Mouse (Mus musculus): ENCODE measurements around the gene Ifrd2. TPM values are rescaled to one million over a fixed set of nuclear protein-coding genes. Genes with fewer than 3 reads are reported as not detected.

Gene Ifrd2
- total RNA-seq, 2 experiments from 2014 or later: 44.6 to 49.7 TPM

DNA sequence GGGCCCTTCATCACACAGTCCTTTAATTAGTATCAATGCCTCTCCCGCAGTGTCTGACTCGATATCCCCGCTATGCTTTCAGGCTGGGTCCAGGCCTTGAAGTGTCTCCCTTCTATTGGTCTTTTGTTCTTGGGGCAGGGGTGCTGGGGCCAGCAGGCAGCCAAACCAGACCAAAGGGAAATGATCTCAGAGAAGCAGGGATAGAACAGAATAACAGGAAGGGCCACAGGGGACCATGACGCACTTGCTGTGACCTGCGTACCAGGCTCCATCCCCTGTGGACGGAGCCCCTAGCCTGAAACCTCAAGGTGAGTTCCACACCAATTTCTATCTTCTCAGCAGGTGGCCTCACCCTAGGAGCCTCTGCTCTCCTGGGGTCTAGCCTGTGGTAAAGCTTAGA is 30.7 kb downstream of the Ifrd2 start:
- no peak for DNase-seq (ENCODE audit: low spot score)

DNA sequence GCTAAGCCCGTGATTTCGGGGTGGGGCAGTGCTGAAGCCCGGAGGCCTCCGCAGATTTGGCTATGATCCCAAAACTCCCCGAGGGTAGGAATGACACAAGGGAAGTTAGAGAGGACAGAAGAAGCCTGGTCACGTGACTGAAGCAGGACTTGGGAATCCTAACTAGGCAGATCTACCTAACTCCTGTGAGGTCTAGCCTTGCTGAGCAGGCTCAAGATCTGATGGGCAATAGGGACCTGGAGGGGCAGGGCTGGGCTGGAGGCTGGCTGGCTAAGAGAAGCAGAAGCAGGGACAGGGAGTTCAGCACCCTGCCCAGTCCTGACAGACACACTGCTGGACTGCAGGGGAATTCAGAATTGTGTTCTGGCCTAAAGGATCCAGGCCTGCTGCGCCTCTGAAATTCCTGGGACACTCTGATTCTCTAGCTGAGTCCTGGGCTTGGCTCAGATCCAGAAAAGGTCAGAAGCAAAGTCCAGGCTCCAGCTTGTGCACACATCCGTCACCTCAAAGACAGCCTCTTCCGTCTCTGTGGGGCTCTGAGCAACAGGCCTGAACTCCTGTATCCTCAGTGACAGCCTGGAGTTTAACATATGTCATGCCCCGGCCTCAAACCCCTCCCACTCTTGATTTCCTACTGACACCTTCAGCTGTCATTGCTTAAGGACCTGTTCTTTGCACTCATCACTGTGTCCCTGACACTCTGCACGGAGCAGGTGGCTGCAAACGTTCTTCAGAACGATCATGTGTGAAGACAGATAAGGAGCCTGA is 31.5 kb downstream of the Ifrd2 start:
- DNase-seq (ENCODE audit: low spot score): peak; percentile 63

DNA sequence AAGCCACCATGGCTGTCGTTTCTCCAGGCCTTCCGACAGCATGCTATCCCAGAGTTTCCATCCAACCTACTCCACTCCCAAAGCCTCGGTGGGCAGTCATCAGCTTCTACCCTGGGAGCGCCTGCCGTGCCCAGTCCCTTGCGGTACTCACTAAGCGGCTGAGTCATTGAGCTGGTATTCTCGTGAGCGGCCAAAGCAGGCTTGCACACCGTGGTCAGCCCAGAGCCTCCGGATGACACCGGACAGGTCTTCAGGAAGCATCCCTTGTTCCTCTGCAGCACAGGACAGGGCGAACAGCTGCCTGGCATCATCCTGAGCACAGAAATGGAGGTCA is 32.1 kb downstream of the Ifrd2 start:
- no peak for DNase-seq (ENCODE audit: low spot score)

DNA sequence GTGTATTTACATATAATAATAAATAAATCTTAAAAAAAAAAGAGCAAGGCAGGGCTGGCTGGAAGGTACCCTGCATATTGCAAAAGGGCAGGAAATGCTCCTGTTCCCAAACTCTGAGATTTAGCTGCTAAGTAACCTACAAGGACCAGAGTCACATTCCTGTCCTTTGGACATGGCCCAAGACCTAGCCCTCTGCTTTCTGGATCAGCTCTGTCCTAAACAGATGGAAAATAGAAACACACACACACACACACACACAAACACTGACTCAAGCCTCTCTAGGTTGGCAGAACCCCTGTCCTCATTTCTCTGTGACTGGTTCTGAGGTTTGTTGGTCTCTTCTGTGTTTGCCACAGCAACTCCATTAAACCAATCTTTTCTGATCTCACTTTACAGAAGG is 33.5 kb downstream of the Ifrd2 start:
- no peak for DNase-seq (ENCODE audit: low spot score)

DNA sequence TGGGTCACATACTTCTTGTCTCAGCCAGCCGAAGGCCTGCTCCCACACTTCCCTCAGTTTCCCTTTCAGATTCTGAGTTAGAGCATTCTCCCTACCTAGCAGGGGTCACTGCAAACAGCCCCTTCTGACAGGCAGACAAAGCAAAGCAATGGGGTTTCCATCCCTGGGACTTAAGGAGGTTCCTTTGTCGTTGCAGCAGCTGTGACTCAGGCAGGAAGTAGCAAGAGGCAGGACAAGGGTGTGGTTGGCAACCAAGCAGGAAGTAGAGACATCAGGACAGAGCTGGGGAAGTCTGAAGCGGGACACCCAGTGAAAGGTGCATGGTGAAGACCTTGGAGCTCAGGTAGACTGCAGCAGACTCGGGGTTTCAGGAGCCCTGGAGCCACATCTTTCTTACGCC is 37.1 kb downstream of the Ifrd2 start:
- DNase-seq (ENCODE audit: low spot score): no peak

DNA sequence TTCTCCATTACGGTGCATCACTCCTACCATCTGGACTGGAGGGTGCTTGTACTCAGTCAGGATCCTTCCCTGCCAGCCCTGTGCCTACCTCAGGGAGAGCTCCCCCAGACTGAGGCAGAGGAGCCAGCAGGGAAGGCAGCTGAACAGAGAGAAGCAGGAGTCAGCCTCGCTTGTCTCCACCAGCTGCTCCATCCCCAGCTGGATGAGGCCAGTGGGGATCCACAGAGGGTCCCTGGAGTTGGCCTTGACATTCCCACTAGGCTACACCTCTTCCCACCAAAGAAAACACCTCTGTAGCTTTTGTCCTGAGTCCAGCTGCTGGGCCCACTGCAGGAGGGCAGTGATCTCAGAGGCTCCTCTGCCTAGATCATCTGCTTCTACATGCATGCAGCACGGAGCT is 37.5 kb downstream of the Ifrd2 start:
- DNase-seq (ENCODE audit: low spot score): no peak

DNA sequence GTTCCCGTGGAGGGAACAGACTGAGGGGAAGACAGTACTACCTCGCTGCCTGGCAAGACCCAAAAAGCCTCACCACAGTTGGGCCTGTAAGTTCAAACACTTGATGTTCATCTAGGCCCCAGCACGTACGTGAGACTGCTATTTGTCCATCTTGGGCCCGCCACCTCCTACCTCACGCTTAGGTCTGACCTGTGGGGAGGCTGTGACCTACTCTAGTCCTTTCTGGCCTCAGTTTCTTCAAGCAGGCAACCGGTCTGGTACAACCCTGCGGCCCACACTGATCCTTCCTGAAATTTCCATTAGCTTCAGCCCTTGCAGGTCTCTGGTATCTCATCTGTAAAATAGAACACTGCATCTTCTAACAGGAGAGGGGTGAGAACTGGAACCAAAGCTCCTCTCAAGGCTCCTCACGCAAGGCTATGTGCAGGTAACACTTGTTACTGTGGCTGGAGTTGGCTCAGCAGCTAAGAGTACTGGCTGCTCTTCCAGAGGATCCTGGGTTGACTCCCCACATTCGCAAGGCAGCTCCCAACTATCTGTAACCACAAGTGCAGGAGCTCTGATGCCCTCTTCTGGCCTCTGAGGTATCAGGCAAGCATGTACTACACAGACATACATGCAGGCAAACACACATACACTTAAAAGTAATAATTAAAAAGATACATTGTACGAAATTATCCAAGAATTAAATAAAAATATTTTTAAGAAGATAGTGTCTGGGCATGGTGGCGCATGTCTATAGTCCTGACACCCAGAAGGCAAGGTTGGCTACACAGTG is 38.1 kb downstream of the Ifrd2 start:
- no peak for DNase-seq (ENCODE audit: low spot score)

DNA sequence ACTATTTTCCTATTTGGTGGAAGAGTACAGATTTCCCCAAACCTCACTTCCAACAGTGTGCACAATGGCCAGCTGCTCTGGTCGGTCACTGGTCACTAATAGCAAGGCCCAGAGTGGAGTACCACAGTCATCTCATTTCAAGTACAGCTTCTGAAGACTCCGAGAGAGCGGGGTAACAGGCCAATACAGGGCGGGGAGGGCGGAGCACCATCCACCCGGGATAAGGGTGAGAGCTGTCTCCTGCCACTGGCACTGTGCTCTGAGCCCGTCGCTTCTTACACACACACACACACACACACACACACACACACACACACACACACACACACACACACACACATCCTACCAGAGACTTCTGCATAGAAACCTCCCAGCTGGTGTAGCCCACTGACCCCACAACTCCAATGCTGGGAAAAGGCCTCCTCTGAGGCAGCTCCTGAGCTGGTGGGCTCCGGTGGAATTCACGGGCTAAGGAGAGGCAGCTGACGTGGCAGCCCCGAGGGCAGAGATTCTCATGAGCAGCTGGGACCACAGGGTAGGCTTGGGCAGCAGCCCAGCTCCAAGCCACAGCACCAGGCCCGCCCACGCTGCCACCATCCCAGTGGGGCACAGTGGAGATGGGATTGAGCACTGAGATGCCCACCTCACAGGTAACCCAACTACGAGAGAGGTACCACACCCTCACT is 38.9 kb downstream of the Ifrd2 start:
- DNase-seq (ENCODE audit: low spot score): no peak

DNA sequence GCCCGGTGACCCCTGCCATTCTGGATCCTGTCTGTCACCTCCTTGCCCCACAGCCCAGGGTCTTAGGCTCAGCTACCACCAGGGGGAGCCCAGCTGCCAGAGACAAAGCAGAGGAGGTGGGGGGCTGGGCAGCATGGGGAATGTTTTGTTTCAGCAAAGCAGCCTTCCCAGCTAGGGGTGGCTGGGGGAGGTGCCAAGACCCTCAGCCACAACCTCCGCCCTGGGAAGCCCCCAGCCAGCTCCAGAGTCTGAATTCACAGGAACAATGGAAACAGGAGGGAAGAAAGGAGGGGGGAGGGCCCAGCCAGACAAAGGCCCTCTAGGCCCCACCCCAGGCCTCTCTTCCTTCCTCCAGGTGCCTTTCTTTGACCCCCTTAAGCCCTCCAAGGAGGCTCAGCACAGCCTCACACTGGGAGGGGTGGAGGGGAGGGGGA is 39.4 kb downstream of the Ifrd2 start:
- peak; percentile 80 for DNase-seq (ENCODE audit: low spot score)

DNA sequence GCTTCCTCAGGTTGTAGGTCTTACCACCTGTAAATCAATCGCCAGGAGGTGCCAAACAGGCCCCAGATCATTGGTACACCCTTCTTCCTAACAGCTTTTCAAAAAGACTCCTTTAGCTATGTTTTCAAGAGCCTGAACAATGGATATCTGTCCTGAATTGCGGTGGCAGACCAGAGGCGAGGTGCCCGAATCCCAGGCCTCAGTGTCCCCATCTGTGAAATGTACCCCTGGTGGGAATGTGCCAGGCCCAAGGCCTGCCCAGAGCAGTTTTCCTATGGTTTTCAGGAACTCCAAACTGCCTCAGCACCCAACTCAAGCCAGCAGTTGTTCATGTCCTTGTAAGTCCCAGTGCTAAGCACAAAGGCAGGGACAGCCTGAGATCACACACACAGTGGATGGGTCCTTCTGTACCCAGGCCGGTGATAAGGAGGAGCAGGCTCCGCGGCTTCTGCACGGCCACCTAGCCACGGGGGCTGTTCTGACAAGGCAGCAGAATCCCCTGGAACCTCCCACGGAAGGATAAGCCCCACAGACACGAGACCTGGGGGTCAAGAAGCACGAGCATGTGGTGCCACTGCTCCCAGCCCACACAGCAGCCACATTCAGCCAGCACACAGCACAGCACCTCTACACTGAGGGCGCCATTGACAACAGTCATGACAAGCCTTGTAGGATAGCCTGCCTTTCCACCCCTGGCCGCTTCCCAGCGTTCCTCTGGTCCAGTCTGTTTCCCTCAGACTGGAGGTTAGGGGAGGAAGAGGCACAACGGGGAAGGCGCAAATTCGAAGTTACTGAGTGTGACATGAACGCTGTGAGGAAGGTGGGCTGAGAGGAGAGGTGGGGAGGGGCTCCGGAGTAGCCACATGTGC is 40.2 kb downstream of the Ifrd2 start:
- no peak for DNase-seq (ENCODE audit: low spot score)

DNA sequence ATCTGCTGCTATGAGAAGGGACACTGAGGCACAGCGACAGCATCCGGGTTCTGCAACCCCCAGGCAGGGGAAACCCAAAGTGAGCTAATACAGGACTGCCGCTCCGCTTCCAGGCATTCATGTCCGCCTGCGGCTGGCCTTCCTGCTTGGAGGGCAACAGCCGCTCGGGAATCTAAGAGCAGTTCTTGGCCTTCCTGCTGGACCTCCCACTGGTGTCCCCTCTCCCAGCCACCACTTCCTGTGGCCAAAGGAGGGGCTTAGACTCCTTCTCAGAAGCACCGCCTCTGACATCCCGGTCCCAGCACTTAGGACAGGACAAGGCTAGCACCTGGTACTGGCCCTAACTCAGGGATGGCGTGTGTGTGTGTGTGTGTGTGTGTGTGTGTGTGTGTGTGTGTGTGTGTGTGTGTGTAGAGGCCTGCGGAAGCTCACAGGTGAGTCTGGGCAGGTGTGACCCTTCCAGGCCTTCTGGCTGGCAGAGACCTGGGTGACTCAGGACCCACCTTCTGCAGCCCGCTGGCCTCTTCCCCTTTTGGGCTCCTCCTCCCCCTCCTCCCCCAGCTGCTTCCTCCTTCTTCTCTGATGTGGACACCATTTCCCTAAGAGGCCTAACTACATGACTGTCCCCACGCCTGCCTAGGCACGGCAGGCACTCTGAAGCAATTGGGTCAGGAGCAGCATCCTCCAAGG is 41.4 kb downstream of the Ifrd2 start:
- DNase-seq (ENCODE audit: low spot score): no peak

DNA sequence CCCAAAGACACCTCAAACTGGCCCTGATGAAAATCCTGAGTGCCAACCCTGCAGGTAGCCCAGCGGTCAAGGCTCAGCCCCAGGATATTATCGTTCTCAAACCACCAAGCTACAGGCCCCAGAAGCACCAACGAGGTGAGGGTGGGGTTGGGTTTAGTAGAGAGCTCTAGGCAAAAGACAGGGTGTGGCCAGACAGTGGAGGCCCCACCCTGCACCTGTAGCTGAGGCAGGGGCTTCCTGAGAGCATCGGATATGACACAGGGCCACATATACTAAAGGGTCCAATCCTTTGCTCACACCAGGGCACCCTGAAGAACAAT is 41.9 kb downstream of the Ifrd2 start:
- no peak for DNase-seq (ENCODE audit: low spot score)

DNA sequence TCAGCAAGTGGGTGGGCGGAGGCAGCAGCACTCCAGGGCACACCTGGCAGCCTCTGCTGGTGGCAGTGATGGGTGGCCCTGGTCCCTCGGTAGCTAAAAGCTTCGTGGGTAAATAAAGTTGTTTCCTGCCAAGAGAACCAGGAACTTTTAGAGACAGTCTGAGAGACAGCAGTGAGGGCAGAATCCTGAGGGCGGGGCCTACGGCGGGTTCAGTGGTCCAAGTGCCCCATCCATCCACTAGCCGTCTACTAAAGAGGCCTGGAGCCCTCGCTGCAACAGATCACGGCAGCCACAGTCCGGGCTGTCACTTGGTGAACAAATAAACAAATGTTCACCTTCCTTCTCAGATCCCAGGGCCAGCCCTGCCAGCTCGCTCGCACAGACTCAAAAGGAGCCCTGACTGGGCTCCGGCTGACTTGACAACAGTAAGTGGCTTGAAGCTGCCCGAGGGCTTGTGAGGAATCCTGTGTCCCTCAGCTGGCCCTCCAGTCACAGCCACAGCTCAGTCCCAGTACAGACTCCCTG is 42.5 kb downstream of the Ifrd2 start:
- DNase-seq (ENCODE audit: low spot score): no peak

DNA sequence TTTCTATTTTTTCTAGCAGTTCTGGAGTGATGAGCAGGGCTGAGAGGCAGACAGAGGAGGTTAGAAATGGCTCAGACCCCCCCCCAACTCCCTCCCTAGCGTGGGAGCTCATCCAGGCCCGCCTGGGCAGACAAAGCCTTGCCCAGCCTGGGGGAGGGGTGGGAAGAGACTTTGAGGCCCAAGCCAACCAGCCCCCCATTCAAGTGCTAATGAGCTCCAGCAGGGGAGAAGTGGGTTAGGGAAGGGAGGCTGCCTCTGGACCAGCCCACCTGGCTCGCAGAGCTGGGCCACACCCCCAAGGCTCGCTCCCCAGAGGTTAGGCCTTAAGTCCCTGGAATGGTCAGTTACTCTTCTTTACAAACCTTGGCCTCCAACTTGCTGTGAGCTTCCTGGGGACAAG is 43.1 kb downstream of the Ifrd2 start:
- no peak for DNase-seq (ENCODE audit: low spot score)

DNA sequence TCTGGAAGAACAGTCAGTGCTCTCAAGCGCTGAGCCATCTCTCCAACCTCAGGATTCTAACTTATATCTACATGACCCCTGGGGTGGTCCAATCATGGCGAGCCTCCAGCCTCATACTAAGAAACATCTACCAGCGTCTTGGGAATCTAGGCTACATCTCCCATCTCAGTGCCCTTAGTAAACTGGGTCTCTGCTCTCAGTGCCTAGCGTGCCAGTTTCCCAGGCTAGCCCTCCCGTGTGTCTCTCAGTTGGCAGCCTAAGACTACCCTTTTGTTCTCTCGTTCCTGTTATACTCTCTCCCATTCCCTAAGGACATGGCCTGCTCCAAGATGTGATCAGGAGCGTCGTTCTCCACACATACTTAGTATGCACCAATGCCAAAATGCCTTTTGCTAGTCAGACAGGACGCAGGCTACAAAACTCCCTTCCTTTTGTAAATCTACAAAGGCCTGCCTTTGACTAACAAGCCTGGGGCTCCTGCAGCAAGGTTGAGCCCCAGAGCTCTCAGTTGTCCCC is 43.9 kb downstream of the Ifrd2 start:
- DNase-seq (ENCODE audit: low spot score): no peak

DNA sequence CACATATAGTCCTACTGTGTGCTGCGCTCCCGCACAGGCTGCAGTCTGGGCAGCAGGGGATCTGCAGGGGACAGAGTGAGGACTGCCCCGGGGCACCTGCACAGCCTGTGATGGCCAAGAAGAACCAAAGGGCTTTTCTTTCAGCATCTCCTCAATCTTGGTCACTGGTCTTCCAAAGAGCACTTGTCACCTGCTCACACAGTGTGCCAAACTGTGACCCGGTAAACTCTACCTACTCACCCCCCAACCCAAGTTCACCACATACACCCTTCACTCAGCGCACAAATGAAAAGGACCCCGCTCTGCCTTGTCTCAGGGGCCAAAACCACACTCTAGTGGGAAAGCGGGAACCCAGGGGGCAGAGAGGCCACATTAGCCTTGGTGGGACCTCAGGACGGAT is 44.4 kb downstream of the Ifrd2 start:
- no peak for DNase-seq (ENCODE audit: low spot score)

DNA sequence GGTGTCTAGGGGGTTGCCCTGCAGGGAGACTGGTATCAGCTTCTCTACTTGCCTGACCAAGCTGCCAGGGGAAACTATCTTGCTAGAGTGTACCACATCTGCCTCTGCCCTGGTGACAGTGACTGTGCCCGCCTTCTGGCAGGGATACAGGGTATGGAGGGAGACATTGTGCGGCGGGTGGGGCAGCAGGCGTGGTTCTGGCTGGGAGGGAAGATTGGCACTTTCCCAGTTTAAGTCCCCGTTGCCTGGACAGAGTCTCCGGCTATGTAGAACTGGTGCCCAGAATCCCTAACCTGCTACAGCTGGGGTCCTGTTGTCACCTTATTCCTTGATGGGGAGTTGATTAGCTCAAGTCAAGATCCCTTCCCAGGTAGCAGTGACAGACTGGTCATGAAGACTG is 45.0 kb downstream of the Ifrd2 start:
- DNase-seq (ENCODE audit: low spot score): peak; percentile 46

DNA sequence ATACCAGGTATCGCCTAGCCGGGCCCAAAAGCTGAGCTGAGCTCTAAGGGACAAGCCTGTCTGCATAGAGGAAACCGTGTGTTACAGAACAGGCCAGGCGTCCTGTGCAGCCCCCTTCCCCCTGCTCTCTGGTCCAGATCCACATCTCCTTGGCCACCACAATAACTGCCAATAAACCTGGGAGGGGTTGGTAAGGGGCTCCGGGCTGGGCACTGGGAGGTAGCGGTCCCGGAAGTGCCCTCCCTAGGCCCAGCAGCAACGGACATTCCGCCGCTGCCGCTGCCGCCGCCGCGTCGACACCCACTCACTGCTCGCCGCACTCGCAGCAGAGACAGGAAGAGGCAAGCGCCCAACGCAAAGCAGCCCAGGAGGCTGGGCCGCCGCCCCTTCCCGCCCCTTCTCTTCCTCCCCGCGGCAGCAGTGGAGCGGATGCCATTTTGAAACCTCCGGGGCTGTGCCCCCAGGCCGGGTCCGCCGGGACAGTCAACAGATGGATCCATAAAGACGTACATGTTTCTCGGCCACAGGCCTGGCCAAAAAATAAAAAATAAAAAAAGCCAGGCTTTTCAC is 45.7 kb downstream of the Ifrd2 start:
- DNase-seq (ENCODE audit: low spot score): peak; percentile 75

DNA sequence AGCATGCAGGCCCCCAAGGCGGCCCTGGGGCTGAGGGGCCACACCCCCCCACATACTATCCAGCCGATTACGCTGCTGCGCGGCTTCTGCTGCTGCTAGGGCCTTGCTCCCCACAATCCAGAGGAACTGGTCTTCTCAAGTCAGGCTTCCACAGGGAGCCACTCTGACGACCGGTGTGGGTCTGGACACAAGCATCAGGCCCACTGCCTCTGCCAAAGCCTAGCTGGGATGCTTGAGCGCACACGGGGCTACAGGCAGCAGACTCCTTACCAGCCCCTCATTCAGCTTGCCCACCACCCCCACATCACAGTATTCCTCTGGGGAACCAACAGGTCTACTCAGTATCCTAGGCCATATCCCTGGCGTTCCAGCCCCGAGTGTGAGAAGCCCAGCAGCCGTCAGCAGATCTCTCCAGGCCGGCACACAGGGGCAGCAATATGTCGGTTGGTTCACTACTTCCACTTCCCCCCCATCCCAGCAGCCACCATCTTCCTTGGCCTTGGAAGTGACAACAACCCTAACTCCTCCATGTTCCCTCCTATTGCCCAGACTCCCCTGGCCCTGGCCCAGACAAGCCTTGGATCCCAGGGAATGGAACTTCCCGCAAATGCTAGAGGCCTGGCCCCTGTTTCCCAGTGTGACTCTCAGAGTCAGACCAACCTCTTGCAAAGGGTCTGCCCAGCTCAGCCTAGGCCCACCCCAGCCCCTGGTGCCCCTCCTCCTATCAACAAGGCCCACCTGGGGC is 46.4 kb downstream of the Ifrd2 start:
- DNase-seq (ENCODE audit: low spot score): no peak
